Mouse (Mus musculus) kidney, postnatal 25 days (tissue): ENCODE data around the gene Ticrr.

Experiments
- DNase-seq, 2 experiments: peaks; one replicate each; pipeline ENCODE4 v3.0.0; 2021; ENCODE audit warnings: mixed read lengths in 2 of 2

The Ticrr gene

GRCm38 (mm10) chr7:79659578-79660290, at the start of gene Ticrr:
TSS of gene Ticrr (plus strand) at chr7:79660196.
- DNase-seq: peak; percentile 98 to 99

- no peak for DNase-seq
Observed at GRCm38 (mm10) chr7:79611901-79612300, 48.1 kb upstream of the Ticrr start.

GRCm38 (mm10) chr7:79612783-79613182, 47.2 kb upstream of the Ticrr start:
- peak; percentile 69 to 78 for DNase-seq

- DNase-seq: peak; percentile 32 to 55
Observed at GRCm38 (mm10) chr7:79613314-79613713, 46.7 kb upstream of the Ticrr start.

GRCm38 (mm10) chr7:79615008-79615407, 45.0 kb upstream of the Ticrr start:
- no peak for DNase-seq

GRCm38 (mm10) chr7:79615941-79616340, 44.1 kb upstream of the Ticrr start:
- no peak for DNase-seq

- peak; percentile 54 to 76 for DNase-seq
Observed at GRCm38 (mm10) chr7:79617418-79617817, 42.6 kb upstream of the Ticrr start, which contains the start of gene Rhcg. TSS of gene Rhcg (minus strand) at chr7:79617657.

GRCm38 (mm10) chr7:79619493-79619892, 40.5 kb upstream of the Ticrr start:
- DNase-seq: no peak

GRCm38 (mm10) chr7:79623086-79623485, 36.9 kb upstream of the Ticrr start:
- DNase-seq: no peak

GRCm38 (mm10) chr7:79626170-79626569, 33.8 kb upstream of the Ticrr start:
- no peak for DNase-seq

- DNase-seq: peak in 1 of 2 experiments; percentile 58
Observed at GRCm38 (mm10) chr7:79628271-79628913, 31.6 kb upstream of the Ticrr start.

GRCm38 (mm10) chr7:79631773-79632348, 28.1 kb upstream of the Ticrr start:
- peak; percentile 62 to 82 for DNase-seq

- peak; percentile 25 to 76 for DNase-seq
Observed at GRCm38 (mm10) chr7:79647233-79647632, 12.8 kb upstream of the Ticrr start.

GRCm38 (mm10) chr7:79649005-79649404, 11.0 kb upstream of the Ticrr start:
- DNase-seq: peak; percentile 49 to 79

- no peak for DNase-seq
Observed at GRCm38 (mm10) chr7:79654185-79654584, 5.8 kb upstream of the Ticrr start.

GRCm38 (mm10) chr7:79654586-79654985, 5.4 kb upstream of the Ticrr start:
- DNase-seq: no peak

GRCm38 (mm10) chr7:79660291-79661150, 525 bp downstream of the Ticrr start:
- no peak for DNase-seq

- no peak for DNase-seq
Observed at GRCm38 (mm10) chr7:79661253-79661890, 1.4 kb downstream of the Ticrr start.

GRCm38 (mm10) chr7:79666690-79667089, 6.7 kb downstream of the Ticrr start:
- no peak for DNase-seq

GRCm38 (mm10) chr7:79670900-79671604, 11.1 kb downstream of the Ticrr start:
- no peak for DNase-seq

- peak in 1 of 2 experiments; percentile 39 for DNase-seq
Observed at GRCm38 (mm10) chr7:79679186-79679585, 19.2 kb downstream of the Ticrr start.

GRCm38 (mm10) chr7:79680231-79680630, 20.2 kb downstream of the Ticrr start:
- DNase-seq: no peak
